In genomic region chr8:47136047-47136446, GRCm38 (mm10) we compare ENCODE assay signal across 14 mouse cellular contexts.
DNase-seq lines count a peak whose midpoint lies in the region; ATAC-seq and TF ChIP-seq lines count a peak whose summit lies in the region.
"Had no signal": no experiment of that assay in that cellular context is flagged by ENCODE, and none has a peak within 500 bp of the region (broad histone marks: within the 10 kb centered on the region; RNA-seq: fewer than 3 reads in every experiment).

No protein-coding gene starts in this region.

- DNase-seq in heart, embryonic 10.5 days (ENCODE audit: low spot score): no peak
- DNase-seq in heart, postnatal 36 days: no peak
- DNase-seq in kidney, postnatal 0 days (ENCODE audit: low spot score): peak; percentile 33
- no peak for DNase-seq in kidney, postnatal 36 days
- DNase-seq in limb, embryonic 11.5 days (ENCODE audit: low spot score): no peak
- DNase-seq in cerebellum, adult 18-20 months: no peak
- DNase-seq in layer of hippocampus, adult 8-10 months (ENCODE audit: low spot score in 2 of 2): no peak
- DNase-seq: cerebellum, postnatal 36 days; gastrocnemius, postnatal 14 days; spleen, adult 18-20 months; thymus, postnatal 36 days had no signal

- H3K4me3 ChIP-seq in heart, embryonic 10.5 days: peak overlapping the region; percentile 45
- H3K4me3 ChIP-seq in kidney, postnatal 0 days (replicated peaks; ENCODE audit: low read depth, low read length): peak overlapping the region; percentile 16; the same call in 1 of the 2 replicates
- peak overlapping the region; percentile 32 for H3K4me3 ChIP-seq in embryonic facial prominence, embryonic 13.5 days
- H3K4me3 ChIP-seq in limb, embryonic 11.5 days (ENCODE audit: low read depth, low read length): no peak overlapping the region
- H3K4me3 ChIP-seq: forebrain, embryonic 13.5 days; left cerebral cortex, adult 2 months had no signal

- H3K27me3 ChIP-seq in heart, embryonic 10.5 days (ENCODE audit: insufficient read depth, poor library complexity, severe bottlenecking): no peaks in the 10 kb centered on the region
- H3K27me3 ChIP-seq in kidney, postnatal 0 days (ENCODE audit: insufficient read depth, low read length): no peaks in the 10 kb centered on the region
- H3K27me3 ChIP-seq in embryonic facial prominence, embryonic 13.5 days: no peaks in the 10 kb centered on the region
- no peaks in the 10 kb centered on the region for H3K27me3 ChIP-seq in limb, embryonic 11.5 days (ENCODE audit: control insufficient read depth, insufficient read depth, low read length)
- H3K27me3 ChIP-seq: forebrain, embryonic 13.5 days had no signal

- WGBS in heart, embryonic 10.5 days: 30% methylated on average over 5 of the region's 5 CpGs
- 13% methylated on average over 5 of the region's 5 CpGs for WGBS in kidney, postnatal 0 days
- 20% methylated on average over 5 of the region's 5 CpGs for WGBS in embryonic facial prominence, embryonic 13.5 days
- WGBS in limb, embryonic 11.5 days: 35% methylated on average over 5 of the region's 5 CpGs

- no peaks in the 10 kb centered on the region for H3K9me3 ChIP-seq in heart, embryonic 10.5 days
- no peaks in the 10 kb centered on the region for H3K9me3 ChIP-seq in kidney, postnatal 0 days (replicated peaks; ENCODE audit: low read length)
- no peaks in the 10 kb centered on the region for H3K9me3 ChIP-seq in embryonic facial prominence, embryonic 13.5 days
- H3K9me3 ChIP-seq in limb, embryonic 11.5 days (ENCODE audit: control insufficient read depth, low read length): no peaks in the 10 kb centered on the region
- H3K9me3 ChIP-seq: forebrain, embryonic 13.5 days had no signal

- peak overlapping the region; percentile 52 for H3K4me2 ChIP-seq in kidney, postnatal 0 days (ENCODE audit: low read length)
- peak overlapping the region; percentile 68 for H3K4me2 ChIP-seq in embryonic facial prominence, embryonic 13.5 days
- peak overlapping the region; percentile 34; the same call in 1 of the 2 replicates for H3K4me2 ChIP-seq in limb, embryonic 11.5 days (ENCODE audit: low read depth, severe bottlenecking)

- no peak overlapping the region for H3K27ac ChIP-seq in heart, embryonic 10.5 days
- no peak overlapping the region for H3K27ac ChIP-seq in kidney, postnatal 0 days
- H3K27ac ChIP-seq in embryonic facial prominence, embryonic 13.5 days: peak overlapping the region; percentile 68; the same call in 1 of the 2 replicates
- no peak overlapping the region for H3K27ac ChIP-seq in limb, embryonic 11.5 days (replicated peaks; ENCODE audit: low read depth, low read length)
- H3K27ac ChIP-seq: forebrain, embryonic 13.5 days; left cerebral cortex, adult 2 months had no signal

- no peak for TF ChIP-seq CTCF in kidney, postnatal 0 days (IDR thresholded peaks at IDR 0.05; ENCODE audit: low read depth)

- 0 out of 2 replicates have a peak, but pooled peaks have one; percentile 52 for ATAC-seq in kidney, postnatal 0 days (replicated peaks; ENCODE audit: low FRiP score, low read depth)
- ATAC-seq in embryonic facial prominence, embryonic 13.5 days (ENCODE audit: insufficient number of reproducible peaks, insufficient read depth, low FRiP score, low TSS enrichment, low read depth): no peak
- ATAC-seq in limb, embryonic 11.5 days (ENCODE audit: insufficient number of reproducible peaks, low FRiP score, low TSS enrichment, low read depth): no peak
- ATAC-seq: forebrain, embryonic 13.5 days had no signal

- H3K36me3 ChIP-seq in heart, embryonic 10.5 days: no peaks in the 10 kb centered on the region
- no peaks in the 10 kb centered on the region for H3K36me3 ChIP-seq in kidney, postnatal 0 days (ENCODE audit: insufficient read depth, low read length)
- no peaks in the 10 kb centered on the region for H3K36me3 ChIP-seq in embryonic facial prominence, embryonic 13.5 days
- H3K36me3 ChIP-seq in limb, embryonic 11.5 days (ENCODE audit: control insufficient read depth, insufficient read depth, low read length): no peaks in the 10 kb centered on the region

- intact Hi-C loops in heart, postnatal 36 days (cut with DNase I): no loop called here

- H3K4me1 ChIP-seq in heart, embryonic 10.5 days: peaks cover 15% of the 10 kb centered on the region
- peaks cover 8% of the 10 kb centered on the region; the same call in 1 of the 2 replicates for H3K4me1 ChIP-seq in kidney, postnatal 0 days (replicated peaks; ENCODE audit: insufficient read depth, low read length)
- peaks cover 18% of the 10 kb centered on the region for H3K4me1 ChIP-seq in embryonic facial prominence, embryonic 13.5 days
- peaks cover 6% of the 10 kb centered on the region; the same call in 1 of the 2 replicates for H3K4me1 ChIP-seq in limb, embryonic 11.5 days (ENCODE audit: control insufficient read depth, insufficient read depth, low read length)
- H3K4me1 ChIP-seq: forebrain, embryonic 13.5 days had no signal

- 0 out of 2 replicates have a peak overlapping the region, but pooled peaks have one; percentile 42 for H3K9ac ChIP-seq in kidney, postnatal 0 days (ENCODE audit: low read depth, low read length)
- H3K9ac ChIP-seq in embryonic facial prominence, embryonic 13.5 days: peak overlapping the region; percentile 33; the same call in 1 of the 2 replicates
- H3K9ac ChIP-seq in limb, embryonic 11.5 days (ENCODE audit: low read length): no peak overlapping the region
- H3K9ac ChIP-seq: forebrain, embryonic 13.5 days had no signal
